23 mouse cellular contexts compared by ENCODE assay signal in the genomic region with DNA sequence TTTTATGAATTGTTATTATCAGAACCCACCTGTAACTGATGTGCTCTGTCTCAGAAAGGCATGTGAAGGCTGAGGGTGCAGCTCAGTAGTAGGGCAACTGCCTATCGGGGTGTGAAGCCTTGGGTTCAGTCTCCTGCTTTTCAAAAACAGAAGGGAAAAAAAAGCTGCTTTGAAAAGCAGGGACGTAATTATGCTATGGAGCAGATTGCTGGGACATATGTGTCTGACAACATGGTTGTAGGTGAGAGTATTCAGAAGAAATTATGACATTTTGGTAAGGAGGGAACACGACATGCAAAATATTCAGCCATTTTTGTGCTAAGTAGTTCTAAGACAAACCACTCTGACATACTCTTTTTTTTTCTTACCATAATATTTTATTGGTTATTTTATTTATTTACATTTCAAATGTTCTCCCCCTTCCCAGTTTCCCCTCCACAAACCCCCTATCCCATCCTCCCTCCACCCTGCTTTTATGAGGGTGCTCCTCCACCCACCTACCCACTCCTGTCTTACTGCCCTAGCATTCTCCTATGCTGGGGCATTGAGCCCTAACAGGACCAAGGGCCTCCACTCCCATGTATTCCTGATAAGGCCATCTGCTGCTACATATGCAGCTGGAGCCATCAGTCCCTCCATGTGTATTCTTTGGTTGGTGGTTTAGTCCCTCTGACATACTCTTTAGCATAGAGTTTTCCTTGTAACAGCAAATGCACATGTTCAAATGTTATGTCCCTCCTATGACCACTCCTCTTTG.
"Had no signal": no experiment of that assay in that cellular context is flagged by ENCODE, and none has a peak within 500 bp of the region (broad histone marks: within the 10 kb centered on the region; RNA-seq: fewer than 3 reads in every experiment).

No protein-coding gene starts in this region.

- H3K36me3 ChIP-seq: kidney, embryonic 15.5 days; limb, embryonic 10.5 days; limb, embryonic 13.5 days; liver, embryonic 12.5 days; liver, embryonic 15.5 days; lung, embryonic 15.5 days; midbrain, embryonic 10.5 days; midbrain, embryonic 13.5 days; neural tube, embryonic 13.5 days; stomach, embryonic 15.5 days had no signal

- H3K4me2 ChIP-seq: kidney, embryonic 15.5 days; limb, embryonic 13.5 days; liver, embryonic 12.5 days; liver, embryonic 15.5 days; lung, embryonic 15.5 days; midbrain, embryonic 13.5 days; neural tube, embryonic 13.5 days; stomach, embryonic 15.5 days had no signal

- H3K4me3 ChIP-seq: kidney, embryonic 15.5 days; layer of hippocampus, adult 2 months; limb, embryonic 10.5 days; limb, embryonic 13.5 days; liver, embryonic 12.5 days; liver, embryonic 15.5 days; lung, embryonic 15.5 days; megakaryocyte, embryonic 14.5 days; midbrain, embryonic 10.5 days; midbrain, embryonic 13.5 days; myocyte; neural tube, embryonic 13.5 days; stomach, embryonic 15.5 days had no signal

- DNase-seq: kidney, postnatal 10 days; kidney, postnatal 36 days; liver; lung, adult 18-20 months; lung, postnatal 10 days; lung, postnatal 36 days; retina, postnatal 1 day; right cerebral cortex, postnatal 25 days; spleen, adult 18-20 months; thymus, postnatal 25 days had no signal

- H3K9me3 ChIP-seq: kidney, embryonic 15.5 days; limb, embryonic 10.5 days; limb, embryonic 13.5 days; liver, embryonic 12.5 days; liver, embryonic 15.5 days; lung, embryonic 15.5 days; megakaryocyte, embryonic 14.5 days; midbrain, embryonic 10.5 days; midbrain, embryonic 13.5 days; neural tube, embryonic 13.5 days; stomach, embryonic 15.5 days had no signal

- H3K27ac ChIP-seq: kidney, embryonic 15.5 days; layer of hippocampus, adult 2 months; limb, embryonic 10.5 days; limb, embryonic 13.5 days; liver, embryonic 12.5 days; liver, embryonic 15.5 days; lung, embryonic 15.5 days; midbrain, embryonic 10.5 days; midbrain, embryonic 13.5 days; neural tube, embryonic 13.5 days; stomach, embryonic 15.5 days had no signal

- H3K27me3 ChIP-seq: kidney, embryonic 15.5 days; limb, embryonic 13.5 days; liver, embryonic 12.5 days; liver, embryonic 15.5 days; lung, embryonic 15.5 days; megakaryocyte, embryonic 14.5 days; midbrain, embryonic 13.5 days; neural tube, embryonic 13.5 days; stomach, embryonic 15.5 days had no signal

- H3K4me1 ChIP-seq: kidney, embryonic 15.5 days; limb, embryonic 10.5 days; limb, embryonic 13.5 days; liver, embryonic 12.5 days; liver, embryonic 15.5 days; lung, embryonic 15.5 days; megakaryocyte, embryonic 14.5 days; midbrain, embryonic 10.5 days; midbrain, embryonic 13.5 days; neural tube, embryonic 13.5 days; stomach, embryonic 15.5 days had no signal

- ATAC-seq: liver, embryonic 12.5 days; midbrain, embryonic 13.5 days had no signal

- H3K9ac ChIP-seq: kidney, embryonic 15.5 days; limb, embryonic 13.5 days; liver, embryonic 12.5 days; liver, embryonic 15.5 days; lung, embryonic 15.5 days; midbrain, embryonic 13.5 days; neural tube, embryonic 13.5 days; stomach, embryonic 15.5 days had no signal
